Mouse (Mus musculus): Measurements from ENCODE around the gene Prickle2. TPM values are rescaled to one million over a fixed set of nuclear protein-coding genes. Genes with fewer than 3 reads are reported as not detected.

Prickle2 gene
- polyA plus RNA-seq, 1 experiment from 2014 or later = 4.1 TPM

DNA sequence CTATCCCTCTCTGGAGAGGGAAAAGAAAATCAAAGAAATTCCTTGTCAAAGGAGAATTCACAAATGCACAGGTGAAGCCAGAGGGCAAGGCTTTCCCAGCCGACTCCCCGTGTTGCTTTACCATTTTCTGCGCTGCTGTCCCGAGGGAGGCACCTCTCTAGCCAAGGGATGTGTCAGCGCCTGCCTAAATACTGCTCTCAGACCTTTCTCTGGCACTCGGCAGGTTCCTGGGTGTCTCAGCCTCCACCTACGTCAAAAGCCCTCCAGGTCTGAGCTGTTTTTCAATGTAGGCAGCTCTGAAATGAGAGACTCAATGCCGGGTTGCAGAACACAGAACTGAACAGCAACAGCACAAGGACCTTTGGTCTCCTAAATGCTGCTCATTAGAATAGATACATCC lies 280.1 kb downstream of the Prickle2 start:
- no peaks in the 10 kb centered on the region for H3K4me1 ChIP-seq (ENCODE audit: control insufficient read depth, insufficient read depth, low read length)
- H3K9ac ChIP-seq (replicated peaks; ENCODE audit: low read length) = no peak overlapping the region
- no peaks in the 10 kb centered on the region for H3K9me3 ChIP-seq (replicated peaks; ENCODE audit: control insufficient read depth, low read length)
- H3K4me2 ChIP-seq (ENCODE audit: low read depth, low read length) = no peak overlapping the region
- ATAC-seq (replicated peaks; ENCODE audit: insufficient number of reproducible peaks, low FRiP score, low TSS enrichment, low read depth) (no peak), DNase-seq (ENCODE audit: low spot score) (no peak)
- H3K4me3 ChIP-seq (ENCODE audit: low read depth, low read length) = no peak overlapping the region
- H3K27ac ChIP-seq (replicated peaks; ENCODE audit: low read depth, low read length) = no peak overlapping the region
- H3K36me3 ChIP-seq (replicated peaks; ENCODE audit: control insufficient read depth, insufficient read depth, low read depth, low read length) = no peaks in the 10 kb centered on the region
- 80% methylated on average over 8 of the region's 8 CpGs for WGBS
- no peaks in the 10 kb centered on the region for H3K27me3 ChIP-seq (ENCODE audit: control insufficient read depth, insufficient read depth, low read length)

- H3K4me2 ChIP-seq (ENCODE audit: low read depth, low read length) = no peak overlapping the region
- H3K9me3 ChIP-seq (replicated peaks; ENCODE audit: control insufficient read depth, low read length) = no peaks in the 10 kb centered on the region
- ATAC-seq (replicated peaks; ENCODE audit: insufficient number of reproducible peaks, low FRiP score, low TSS enrichment, low read depth) (no peak), DNase-seq (ENCODE audit: low spot score) (no peak)
- no peaks in the 10 kb centered on the region for H3K36me3 ChIP-seq (replicated peaks; ENCODE audit: control insufficient read depth, insufficient read depth, low read depth, low read length)
- H3K9ac ChIP-seq (replicated peaks; ENCODE audit: low read length) = no peak overlapping the region
- WGBS = 88% methylated on average over 7 of the region's 7 CpGs
- no peak overlapping the region for H3K4me3 ChIP-seq (ENCODE audit: low read depth, low read length)
- H3K27ac ChIP-seq (replicated peaks; ENCODE audit: low read depth, low read length) = no peak overlapping the region
- no peaks in the 10 kb centered on the region for H3K27me3 ChIP-seq (ENCODE audit: control insufficient read depth, insufficient read depth, low read length)
- H3K4me1 ChIP-seq (ENCODE audit: control insufficient read depth, insufficient read depth, low read length) = no peaks in the 10 kb centered on the region
Measured at GRCm38 (mm10) chr6:92425476-92425875, 280.5 kb downstream of the Prickle2 start.

DNA sequence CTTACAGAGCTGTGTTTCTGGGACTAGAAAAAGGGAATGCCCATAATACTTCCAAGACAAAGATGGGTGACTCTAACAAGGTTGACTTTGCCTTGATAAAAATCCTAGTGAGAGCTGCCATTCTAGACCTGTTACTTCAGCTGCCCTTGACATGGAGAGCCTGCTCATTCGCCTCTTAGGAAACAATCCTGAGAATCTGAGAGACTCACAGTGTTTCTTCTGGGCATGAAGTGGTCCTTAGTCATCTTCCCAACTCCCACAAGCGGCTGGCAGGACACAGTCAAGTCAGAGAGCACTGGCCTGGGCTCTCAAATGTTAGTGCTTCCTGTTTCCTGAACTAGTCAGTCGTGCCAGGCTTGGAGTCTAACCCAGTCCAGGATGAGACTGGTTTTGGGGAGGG lies 281.0 kb downstream of the Prickle2 start:
- no peak overlapping the region for H3K4me2 ChIP-seq (ENCODE audit: low read depth, low read length)
- H3K4me1 ChIP-seq (ENCODE audit: control insufficient read depth, insufficient read depth, low read length) = no peaks in the 10 kb centered on the region
- H3K9me3 ChIP-seq (replicated peaks; ENCODE audit: control insufficient read depth, low read length) = no peaks in the 10 kb centered on the region
- no peak overlapping the region for H3K9ac ChIP-seq (replicated peaks; ENCODE audit: low read length)
- DNase-seq (ENCODE audit: low spot score) = no peak
- no peaks in the 10 kb centered on the region for H3K27me3 ChIP-seq (ENCODE audit: control insufficient read depth, insufficient read depth, low read length)
- H3K36me3 ChIP-seq (replicated peaks; ENCODE audit: control insufficient read depth, insufficient read depth, low read depth, low read length) = no peaks in the 10 kb centered on the region
- H3K4me3 ChIP-seq (ENCODE audit: low read depth, low read length) = no peak overlapping the region
- ATAC-seq (replicated peaks; ENCODE audit: insufficient number of reproducible peaks, low FRiP score, low TSS enrichment, low read depth) = no peak
- WGBS = 61% methylated on average over 3 of the region's 3 CpGs
- no peak overlapping the region for H3K27ac ChIP-seq (replicated peaks; ENCODE audit: low read depth, low read length)

DNA sequence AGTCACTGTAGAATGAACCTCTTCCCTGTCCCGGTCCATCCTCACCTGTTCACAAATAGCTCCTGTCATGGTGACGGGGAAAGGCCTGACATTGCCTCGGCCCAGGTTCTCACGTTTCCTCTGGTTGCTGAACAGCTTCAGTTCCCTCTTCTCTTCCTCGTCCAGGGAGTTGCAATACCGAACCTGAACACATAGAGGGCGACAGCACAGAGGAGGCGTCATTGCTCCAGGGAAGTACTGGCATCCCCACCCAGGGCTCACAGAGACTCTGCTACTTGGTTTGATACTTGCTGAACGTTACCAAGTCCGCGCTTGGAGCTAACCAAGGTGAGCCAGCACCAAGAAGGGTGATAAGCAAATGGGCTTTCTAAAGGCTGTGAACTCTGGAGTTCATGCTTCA lies 283.7 kb downstream of the Prickle2 start:
- WGBS = 40% methylated on average over 11 of the region's 11 CpGs
- ATAC-seq (replicated peaks; ENCODE audit: insufficient number of reproducible peaks, low FRiP score, low TSS enrichment, low read depth) = no peak

GRCm38 (mm10) chr6:92420106-92420505 lies 285.8 kb downstream of the Prickle2 start:
- no peaks in the 10 kb centered on the region for H3K9me3 ChIP-seq (replicated peaks; ENCODE audit: control insufficient read depth, low read length)
- H3K4me1 ChIP-seq (ENCODE audit: control insufficient read depth, insufficient read depth, low read length) = no peaks in the 10 kb centered on the region
- no peaks in the 10 kb centered on the region for H3K27me3 ChIP-seq (ENCODE audit: control insufficient read depth, insufficient read depth, low read length)
- DNase-seq (ENCODE audit: low spot score) = no peak
- no peaks in the 10 kb centered on the region for H3K36me3 ChIP-seq (replicated peaks; ENCODE audit: control insufficient read depth, insufficient read depth, low read depth, low read length)
- H3K27ac ChIP-seq (replicated peaks; ENCODE audit: low read depth, low read length) = no peak overlapping the region
- H3K9ac ChIP-seq (replicated peaks; ENCODE audit: low read length) = no peak overlapping the region
- 90% methylated on average over 12 of the region's 12 CpGs for WGBS
- H3K4me2 ChIP-seq (ENCODE audit: low read depth, low read length) = no peak overlapping the region
- no peak overlapping the region for H3K4me3 ChIP-seq (ENCODE audit: low read depth, low read length)
- no peak for ATAC-seq (replicated peaks; ENCODE audit: insufficient number of reproducible peaks, low FRiP score, low TSS enrichment, low read depth)

More for the DNA sequence above, 283.7 kb downstream of the Prickle2 start:
- H3K27me3 ChIP-seq (ENCODE audit: control insufficient read depth, insufficient read depth, low read length) = no peaks in the 10 kb centered on the region
- H3K27ac ChIP-seq (replicated peaks; ENCODE audit: low read depth, low read length) = no peak overlapping the region
- H3K4me1 ChIP-seq (ENCODE audit: control insufficient read depth, insufficient read depth, low read length) = no peaks in the 10 kb centered on the region
- no peaks in the 10 kb centered on the region for H3K9me3 ChIP-seq (replicated peaks; ENCODE audit: control insufficient read depth, low read length)
- H3K4me2 ChIP-seq (ENCODE audit: low read depth, low read length) = no peak overlapping the region
- no peak overlapping the region for H3K9ac ChIP-seq (replicated peaks; ENCODE audit: low read length)
- peak; percentile 50 for DNase-seq (ENCODE audit: low spot score)
- H3K4me3 ChIP-seq (ENCODE audit: low read depth, low read length) = no peak overlapping the region
- no peaks in the 10 kb centered on the region for H3K36me3 ChIP-seq (replicated peaks; ENCODE audit: control insufficient read depth, insufficient read depth, low read depth, low read length)

GRCm38 (mm10) chr6:92415405-92415755 lies 290.6 kb downstream of the Prickle2 start:
- DNase-seq (ENCODE audit: low spot score) (no peak), ATAC-seq (replicated peaks; ENCODE audit: insufficient number of reproducible peaks, low FRiP score, low TSS enrichment, low read depth) (no peak)
- no peaks in the 10 kb centered on the region for H3K9me3 ChIP-seq (replicated peaks; ENCODE audit: control insufficient read depth, low read length)
- H3K27me3 ChIP-seq (ENCODE audit: control insufficient read depth, insufficient read depth, low read length) = no peaks in the 10 kb centered on the region
- H3K36me3 ChIP-seq (replicated peaks; ENCODE audit: control insufficient read depth, insufficient read depth, low read depth, low read length) = no peaks in the 10 kb centered on the region
- 88% methylated on average over 7 of the region's 7 CpGs for WGBS
- H3K9ac ChIP-seq (replicated peaks; ENCODE audit: low read length) = no peak overlapping the region
- no peaks in the 10 kb centered on the region for H3K4me1 ChIP-seq (ENCODE audit: control insufficient read depth, insufficient read depth, low read length)
- no peak overlapping the region for H3K4me2 ChIP-seq (ENCODE audit: low read depth, low read length)
- no peak overlapping the region for H3K4me3 ChIP-seq (ENCODE audit: low read depth, low read length)
- H3K27ac ChIP-seq (replicated peaks; ENCODE audit: low read depth, low read length) = no peak overlapping the region

DNA sequence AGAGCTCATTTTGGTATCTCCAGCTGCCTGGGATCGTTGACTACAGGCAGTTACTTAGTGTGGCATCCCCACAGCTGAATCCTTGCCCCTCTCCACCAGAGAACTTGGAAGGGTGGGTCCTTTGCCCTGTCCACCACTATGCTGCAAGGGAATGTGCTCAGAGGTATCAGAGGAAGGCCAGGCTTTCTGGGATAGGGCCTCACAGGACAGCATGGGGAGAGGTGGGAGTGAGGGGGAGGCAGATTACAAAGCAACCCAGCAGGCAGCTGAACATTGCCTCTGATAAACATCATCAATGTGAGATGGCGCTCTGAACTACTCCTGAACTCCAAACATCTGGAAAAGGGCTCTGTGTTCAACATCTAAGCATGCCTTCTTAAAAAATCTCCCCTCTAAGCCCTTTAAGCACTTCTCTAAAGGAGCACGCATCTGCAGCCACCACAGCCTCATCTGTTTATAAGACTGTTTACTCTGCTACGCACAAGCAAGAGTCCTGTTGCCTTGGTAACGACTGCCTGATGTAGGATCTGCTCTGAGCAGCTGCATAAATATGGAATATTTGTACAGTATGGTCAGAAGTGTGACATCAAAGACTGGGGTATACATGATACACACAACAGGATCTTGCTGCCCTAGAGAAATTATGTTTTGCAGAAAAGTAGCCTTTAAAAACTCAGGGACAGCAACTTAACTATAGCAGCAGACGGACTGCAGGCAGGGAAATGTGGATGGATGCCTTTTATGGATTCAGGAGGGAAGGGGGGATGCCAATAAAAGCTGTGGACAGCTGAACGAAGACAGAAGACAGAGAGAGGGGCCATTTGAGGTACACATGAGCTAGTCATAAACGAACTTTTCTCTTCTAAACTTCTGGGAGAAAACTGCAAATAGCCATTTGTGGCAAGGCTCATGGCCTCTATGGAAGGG lies 291.2 kb downstream of the Prickle2 start:
- no peak overlapping the region for H3K4me2 ChIP-seq (ENCODE audit: low read depth, low read length)
- no peaks in the 10 kb centered on the region for H3K36me3 ChIP-seq (replicated peaks; ENCODE audit: control insufficient read depth, insufficient read depth, low read depth, low read length)
- no peak overlapping the region for H3K9ac ChIP-seq (replicated peaks; ENCODE audit: low read length)
- WGBS = 62% methylated on average over 8 of the region's 8 CpGs
- no peak overlapping the region for H3K4me3 ChIP-seq (ENCODE audit: low read depth, low read length)
- H3K27ac ChIP-seq (replicated peaks; ENCODE audit: low read depth, low read length) = no peak overlapping the region
- DNase-seq (ENCODE audit: low spot score) (peak; percentile 67), ATAC-seq (replicated peaks; ENCODE audit: insufficient number of reproducible peaks, low FRiP score, low TSS enrichment, low read depth) (0 out of 2 replicates have a peak, but pooled peaks have one; percentile 39)
- no peaks in the 10 kb centered on the region for H3K27me3 ChIP-seq (ENCODE audit: control insufficient read depth, insufficient read depth, low read length)
- H3K9me3 ChIP-seq (replicated peaks; ENCODE audit: control insufficient read depth, low read length) = no peaks in the 10 kb centered on the region
- H3K4me1 ChIP-seq (ENCODE audit: control insufficient read depth, insufficient read depth, low read length) = no peaks in the 10 kb centered on the region

GRCm38 (mm10) chr6:92413982-92414381 lies 292.0 kb downstream of the Prickle2 start:
- Histone ChIP-seq H3K4me2 (ENCODE audit: low read depth, low read length) (no peak overlapping the region), H3K36me3 (replicated peaks; ENCODE audit: control insufficient read depth, insufficient read depth, low read depth, low read length) (no peaks in the 10 kb centered on the region), H3K4me3 (ENCODE audit: low read depth, low read length) (no peak overlapping the region), H3K4me1 (ENCODE audit: control insufficient read depth, insufficient read depth, low read length) (no peaks in the 10 kb centered on the region), H3K9ac (replicated peaks; ENCODE audit: low read length) (no peak overlapping the region), H3K27me3 (ENCODE audit: control insufficient read depth, insufficient read depth, low read length) (no peaks in the 10 kb centered on the region), H3K9me3 (replicated peaks; ENCODE audit: control insufficient read depth, low read length) (no peaks in the 10 kb centered on the region), H3K27ac (replicated peaks; ENCODE audit: low read depth, low read length) (no peak overlapping the region)
- no peak for ATAC-seq (replicated peaks; ENCODE audit: insufficient number of reproducible peaks, low FRiP score, low TSS enrichment, low read depth)
- DNase-seq (ENCODE audit: low spot score) = no peak
- WGBS = 65% methylated on average over 1 of the region's 1 CpGs
